Mouse (Mus musculus): ENCODE measurements around the gene Rph3al. TPM values are rescaled to one million over a fixed set of nuclear protein-coding genes. Genes with fewer than 3 reads are reported as not detected.

Rph3al gene
- 22.7 and 27.7 TPM in 2 replicates for polyA plus RNA-seq (2012; rRNA removed)

DNA sequence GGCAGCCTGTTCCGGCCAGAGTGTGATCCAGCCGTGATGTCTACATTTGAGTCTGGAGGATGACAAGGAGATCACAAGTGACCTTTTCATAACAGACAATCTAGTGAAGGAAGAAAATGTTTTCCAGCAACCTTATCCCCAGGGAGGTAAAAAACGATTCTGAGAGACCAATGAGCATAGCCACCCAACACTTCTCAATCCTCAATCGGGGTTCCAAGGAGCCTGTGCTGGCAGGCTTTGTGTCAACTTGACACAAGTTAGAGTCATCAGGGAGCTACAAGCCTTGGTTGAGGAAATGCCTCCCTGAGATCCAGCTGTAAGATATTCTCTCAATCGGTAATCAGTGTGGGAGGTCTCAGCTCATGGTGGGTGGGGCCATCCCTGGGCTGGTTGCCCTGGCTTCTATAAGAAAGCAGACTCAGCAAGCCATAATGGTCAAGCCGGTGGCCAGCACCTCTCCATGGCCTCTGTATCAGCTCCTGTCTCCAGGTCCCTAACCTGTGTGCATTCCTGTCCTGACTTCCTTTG, at the start of gene Rph3al:
TSS of gene Rph3al (minus strand) at position 51 of the 528 bp plus-strand sequence.

GRCm38 (mm10) chr11:75796029-75796445, 142.2 kb downstream of the Rph3al start, which contains the start of gene Doc2b:
Doc2b (minus strand) TSS chr11:75796049.

Other genes with a start within 250 kb of the Rph3al start
- gene Ywhae, start 205.6 kb downstream of the Rph3al start, polyA plus RNA-seq (2012; rRNA removed): 74.0 and 89.2 TPM in 2 replicates
- 0.77 and 0.91 TPM in 2 replicates for gene Doc2b, start 142.4 kb downstream of the Rph3al start, polyA plus RNA-seq (2012; rRNA removed)
- gene 1700016K19Rik, start 61.5 kb upstream of the Rph3al start, polyA plus RNA-seq (2012; rRNA removed): 1.9 and 3.1 TPM in 2 replicates
- gene Rflnb, start 89.4 kb upstream of the Rph3al start, polyA plus RNA-seq (2012; rRNA removed): 51.9 and 60.2 TPM in 2 replicates
- 28.7 and 29.1 TPM in 2 replicates for gene Vps53, start 241.2 kb upstream of the Rph3al start, polyA plus RNA-seq (2012; rRNA removed)
- 96.8 and 108 TPM in 2 replicates for gene Fam57a, start 241.2 kb upstream of the Rph3al start, polyA plus RNA-seq (2012; rRNA removed)

All from colon, adult 2 months (tissue).